Mouse (Mus musculus): Measurements from ENCODE around the gene Olfr462. TPM values are rescaled to one million over a fixed set of nuclear protein-coding genes. Genes with fewer than 3 reads are reported as not detected.

Gene Olfr462
- polyA plus RNA-seq, 1 experiment = not detected

DNA sequence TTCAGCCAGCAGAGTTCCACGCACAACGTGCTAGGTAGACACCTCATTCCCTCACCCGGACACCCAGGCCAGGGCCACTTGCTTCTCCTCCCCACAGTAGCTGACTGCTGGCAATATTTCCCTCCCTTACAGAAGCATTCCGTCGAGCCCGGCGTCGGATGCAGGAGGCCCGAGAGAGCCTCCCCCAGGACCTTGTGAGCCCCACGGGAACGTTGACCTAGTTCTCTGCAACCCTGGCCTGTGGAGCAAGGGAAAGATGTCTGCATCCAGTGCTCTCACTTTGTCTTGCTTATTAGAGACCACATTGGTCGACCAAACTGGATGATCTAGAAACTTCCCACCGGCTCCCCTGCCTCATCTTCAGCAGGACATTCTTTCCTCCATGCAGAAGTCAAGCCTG, 29.3 kb downstream of the Olfr462 start:
- no peak for TF ChIP-seq CTCF (IDR thresholded peaks at IDR 0.05; ENCODE audit: borderline replicate concordance, insufficient read depth, low read depth, low read length)
- TF ChIP-seq POLR2A (IDR thresholded peaks at IDR 0.05; ENCODE audit: borderline replicate concordance, insufficient read depth, low read length) = no peak
- no peaks in the 10 kb centered on the region for H3K27me3 ChIP-seq (ENCODE audit: control insufficient read depth, insufficient read depth, low read length)
- no peak overlapping the region for H3K27ac ChIP-seq (ENCODE audit: insufficient read depth, low read length)
- no peaks in the 10 kb centered on the region for H3K4me1 ChIP-seq (ENCODE audit: control insufficient read depth, insufficient read depth, low read length)
- WGBS = 92% methylated on average over 13 of the region's 13 CpGs
- DNase-seq = no peak
- H3K4me3 ChIP-seq (replicated peaks; ENCODE audit: insufficient read depth, low read depth, low read length) = no peak overlapping the region

DNA sequence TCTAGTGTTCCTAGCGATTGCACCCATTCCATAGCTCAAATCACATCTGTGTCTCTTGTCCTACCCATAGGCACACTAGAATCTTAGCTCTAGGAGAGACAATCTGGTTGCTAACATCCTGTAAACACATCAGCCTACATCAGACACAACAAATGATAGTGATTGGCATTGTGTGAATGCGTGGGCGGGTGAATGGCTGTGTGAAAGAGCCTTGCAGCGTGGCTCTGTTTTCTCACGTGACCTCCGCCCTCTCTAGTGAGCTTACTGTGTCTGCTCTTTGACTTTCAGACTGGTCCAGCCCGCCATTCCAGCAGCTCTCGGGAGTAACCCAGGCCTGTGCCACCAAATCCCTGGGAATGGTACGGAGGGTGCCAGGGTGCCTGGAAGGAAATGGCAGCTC, 31.6 kb downstream of the Olfr462 start:
- WGBS = 68% methylated on average over 9 of the region's 9 CpGs

DNA sequence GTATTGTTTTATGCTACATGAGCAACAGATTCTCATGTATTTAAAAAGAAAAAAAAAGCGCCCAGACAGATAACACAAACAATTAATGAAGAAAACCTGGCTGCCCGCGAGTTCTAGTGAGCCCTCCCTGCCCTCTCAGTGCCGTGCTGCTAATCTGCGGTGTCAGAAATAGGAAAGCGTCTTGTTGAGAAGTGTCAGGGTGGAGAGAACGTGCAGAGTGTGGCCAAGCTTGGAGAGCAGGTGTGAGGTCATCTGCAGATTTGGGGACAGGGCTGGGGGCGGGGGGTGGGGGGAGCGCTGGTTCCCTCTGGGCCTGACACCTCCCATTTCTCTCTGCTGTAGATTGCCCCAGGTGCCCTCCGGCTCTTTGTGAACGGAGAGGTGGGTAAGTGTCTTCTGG, 32.8 kb downstream of the Olfr462 start:
- Histone ChIP-seq H3K27me3 (ENCODE audit: control insufficient read depth, insufficient read depth, low read length) (no peaks in the 10 kb centered on the region), H3K27ac (ENCODE audit: insufficient read depth, low read length) (no peak overlapping the region), H3K4me1 (ENCODE audit: control insufficient read depth, insufficient read depth, low read length) (no peaks in the 10 kb centered on the region), H3K4me3 (replicated peaks; ENCODE audit: insufficient read depth, low read depth, low read length) (no peak overlapping the region)
- 86% methylated on average over 11 of the region's 11 CpGs for WGBS
- no peak for DNase-seq
- TF ChIP-seq POLR2A (IDR thresholded peaks at IDR 0.05; ENCODE audit: borderline replicate concordance, insufficient read depth, low read length) = no peak
- TF ChIP-seq CTCF (IDR thresholded peaks at IDR 0.05; ENCODE audit: borderline replicate concordance, insufficient read depth, low read depth, low read length) = no peak

More for the DNA sequence above, 31.6 kb downstream of the Olfr462 start:
- no peak for DNase-seq
- TF ChIP-seq CTCF (IDR thresholded peaks at IDR 0.05; ENCODE audit: borderline replicate concordance, insufficient read depth, low read depth, low read length) = no peak
- no peak for TF ChIP-seq POLR2A (IDR thresholded peaks at IDR 0.05; ENCODE audit: borderline replicate concordance, insufficient read depth, low read length)
- no peak overlapping the region for H3K4me3 ChIP-seq (replicated peaks; ENCODE audit: insufficient read depth, low read depth, low read length)
- no peaks in the 10 kb centered on the region for H3K27me3 ChIP-seq (ENCODE audit: control insufficient read depth, insufficient read depth, low read length)
- no peaks in the 10 kb centered on the region for H3K4me1 ChIP-seq (ENCODE audit: control insufficient read depth, insufficient read depth, low read length)
- no peak overlapping the region for H3K27ac ChIP-seq (ENCODE audit: insufficient read depth, low read length)

DNA sequence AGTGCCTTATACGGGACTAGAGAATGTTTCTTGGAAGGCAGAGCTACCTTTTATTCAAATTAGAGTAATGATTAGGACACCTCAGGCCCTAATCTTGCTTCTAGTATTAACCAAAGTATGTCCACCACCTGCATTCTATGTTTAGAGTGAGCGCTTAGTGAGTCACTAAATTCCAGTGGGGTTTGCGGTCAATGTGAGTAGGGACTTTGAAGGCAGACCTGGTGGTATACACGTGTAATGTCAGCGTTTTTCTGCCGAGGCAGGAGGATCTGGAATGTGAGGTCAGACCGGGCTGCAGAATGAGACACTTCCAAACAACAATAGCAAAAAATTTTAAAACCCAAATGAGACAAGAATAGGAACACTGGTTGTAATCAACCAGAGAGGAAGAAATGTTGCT, 37.5 kb downstream of the Olfr462 start:
- Histone ChIP-seq H3K27me3 (ENCODE audit: control insufficient read depth, insufficient read depth, low read length) (no peaks in the 10 kb centered on the region), H3K27ac (ENCODE audit: insufficient read depth, low read length) (no peak overlapping the region), H3K4me3 (replicated peaks; ENCODE audit: insufficient read depth, low read depth, low read length) (no peak overlapping the region), H3K4me1 (ENCODE audit: control insufficient read depth, insufficient read depth, low read length) (no peaks in the 10 kb centered on the region)
- 92% methylated on average over 7 of the region's 7 CpGs for WGBS
- TF ChIP-seq POLR2A (IDR thresholded peaks at IDR 0.05; ENCODE audit: borderline replicate concordance, insufficient read depth, low read length) (no peak), CTCF (IDR thresholded peaks at IDR 0.05; ENCODE audit: borderline replicate concordance, insufficient read depth, low read depth, low read length) (no peak)
- DNase-seq = no peak

DNA sequence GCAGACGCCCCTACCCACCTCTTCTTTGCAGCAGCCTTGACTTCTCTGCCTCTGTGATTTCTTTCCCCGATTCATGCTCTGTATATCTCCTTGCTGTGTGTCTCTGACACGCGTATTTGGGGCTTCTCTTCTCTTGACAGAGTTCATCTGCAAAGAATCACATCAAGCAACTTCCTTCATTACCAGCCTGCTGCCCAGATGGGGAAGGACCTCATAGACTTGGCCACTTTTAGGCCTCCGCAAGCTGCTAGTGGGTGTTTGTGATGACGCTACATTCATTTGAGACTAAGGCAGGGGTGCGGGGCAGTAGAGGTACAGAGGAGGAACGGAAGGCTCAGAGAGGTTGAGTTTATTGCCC, 38.5 kb downstream of the Olfr462 start:
- TF ChIP-seq CTCF (IDR thresholded peaks at IDR 0.05; ENCODE audit: borderline replicate concordance, insufficient read depth, low read depth, low read length) (no peak), POLR2A (IDR thresholded peaks at IDR 0.05; ENCODE audit: borderline replicate concordance, insufficient read depth, low read length) (no peak)
- WGBS = 32% methylated on average over 8 of the region's 8 CpGs
- no peak for DNase-seq
- Histone ChIP-seq H3K4me1 (ENCODE audit: control insufficient read depth, insufficient read depth, low read length) (no peaks in the 10 kb centered on the region), H3K4me3 (replicated peaks; ENCODE audit: insufficient read depth, low read depth, low read length) (peak overlapping the region; percentile 47), H3K27me3 (ENCODE audit: control insufficient read depth, insufficient read depth, low read length) (no peaks in the 10 kb centered on the region), H3K27ac (ENCODE audit: insufficient read depth, low read length) (no peak overlapping the region)

DNA sequence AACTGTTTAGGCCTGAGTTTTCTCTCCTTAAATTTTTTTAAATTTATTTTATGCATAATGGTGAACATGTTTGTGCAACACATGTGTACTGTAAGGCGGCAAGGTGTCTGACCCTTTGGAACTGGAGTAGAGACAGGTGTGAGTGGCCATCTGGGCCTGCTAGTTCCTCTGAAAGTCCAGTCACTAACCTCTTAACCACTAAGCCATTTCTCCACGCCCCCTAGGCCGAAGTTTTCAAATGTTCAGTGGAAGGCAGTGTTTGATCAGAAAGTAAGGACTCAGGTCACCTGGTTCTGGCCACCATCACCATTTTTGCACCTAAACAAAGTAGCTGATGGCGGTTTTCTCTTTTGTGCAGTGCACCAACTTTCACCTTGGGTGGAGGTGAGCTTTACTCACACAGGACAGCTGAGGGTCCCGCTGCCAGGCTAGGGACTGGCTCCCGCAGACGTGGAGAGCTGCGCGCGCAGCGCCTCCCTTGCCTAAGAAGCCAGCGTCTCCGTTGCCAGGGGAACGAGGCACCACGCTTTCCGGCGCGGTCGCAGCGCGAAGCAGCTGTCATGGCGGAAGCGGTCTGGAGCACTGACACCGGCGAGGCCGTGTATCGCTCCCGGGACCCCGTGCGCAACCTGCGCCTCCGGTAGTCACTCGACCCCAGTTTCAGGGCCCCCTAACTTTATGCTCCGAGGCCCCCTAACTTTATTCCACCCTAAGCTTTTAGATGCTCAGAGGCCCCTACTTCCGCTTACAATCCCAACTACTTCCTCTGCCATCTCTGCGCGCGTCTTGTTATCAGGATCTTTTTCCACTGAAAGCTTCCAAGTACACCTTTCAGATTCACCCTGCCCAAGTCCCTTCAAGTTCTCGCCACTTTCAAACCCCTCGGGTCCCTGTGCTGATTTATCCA, 39.1 kb downstream of the Olfr462 start, which contains the start of gene Mks1:
Mks1 (plus strand) TSS at position 526 of the 907 bp plus-strand sequence.
- WGBS = 4% methylated on average over 40 of the region's 40 CpGs
- Histone ChIP-seq H3K4me3 (replicated peaks; ENCODE audit: insufficient read depth, low read depth, low read length) (peak within 1 kb of the TSS; percentile 47), H3K27me3 (ENCODE audit: control insufficient read depth, insufficient read depth, low read length) (no peaks in the 10 kb centered on the region), H3K27ac (ENCODE audit: insufficient read depth, low read length) (no peak within 1 kb of the TSS), H3K4me1 (ENCODE audit: control insufficient read depth, insufficient read depth, low read length) (no peaks in the 10 kb centered on the region)
- peak; percentile 89 for DNase-seq
- no peak for TF ChIP-seq CTCF (IDR thresholded peaks at IDR 0.05; ENCODE audit: borderline replicate concordance, insufficient read depth, low read depth, low read length)
- TF ChIP-seq POLR2A (IDR thresholded peaks at IDR 0.05; ENCODE audit: borderline replicate concordance, insufficient read depth, low read length) = peak; percentile 77

DNA sequence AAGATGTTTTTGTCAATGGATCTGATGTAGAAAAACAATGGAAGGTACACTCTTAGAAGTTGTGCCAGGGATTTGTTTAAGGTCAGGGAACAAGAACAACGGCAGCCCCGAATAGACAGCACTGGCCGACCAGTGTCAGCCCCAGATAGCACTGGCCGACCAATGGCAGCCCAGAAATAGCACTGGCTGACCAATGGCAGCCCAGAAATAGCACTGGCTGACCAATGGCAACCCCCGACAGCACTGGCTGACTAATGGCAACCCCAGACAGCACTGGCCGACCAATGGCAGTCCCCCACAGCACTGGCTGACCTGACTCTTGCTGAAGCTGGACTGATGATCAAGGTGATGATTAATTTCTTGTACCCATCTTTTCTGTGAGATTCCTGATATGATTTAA, 44.2 kb downstream of the Olfr462 start:
- Histone ChIP-seq H3K27ac (ENCODE audit: insufficient read depth, low read length) (no peak overlapping the region), H3K4me1 (ENCODE audit: control insufficient read depth, insufficient read depth, low read length) (no peaks in the 10 kb centered on the region), H3K27me3 (ENCODE audit: control insufficient read depth, insufficient read depth, low read length) (no peaks in the 10 kb centered on the region), H3K4me3 (replicated peaks; ENCODE audit: insufficient read depth, low read depth, low read length) (no peak overlapping the region)
- WGBS = 61% methylated on average over 6 of the region's 6 CpGs
- no peak for DNase-seq
- TF ChIP-seq POLR2A (IDR thresholded peaks at IDR 0.05; ENCODE audit: borderline replicate concordance, insufficient read depth, low read length) (no peak), CTCF (IDR thresholded peaks at IDR 0.05; ENCODE audit: borderline replicate concordance, insufficient read depth, low read depth, low read length) (no peak)
